Mouse (Mus musculus) forebrain, embryonic 10.5 days (tissue): Measurements from ENCODE around the gene Rcl1. TPM values are rescaled to one million over a fixed set of nuclear protein-coding genes. Genes with fewer than 3 reads are reported as not detected.

ENCODE experiments used
- DNase-seq: peaks from one replicate; pipeline ENCODE4 v3.0.0-alpha.2; 2017; ENCODE audit warnings: low spot score; ENCODE audit errors: extremely low spot score
- H3K27ac ChIP-seq: fragments of 300-500 bp; sonication (generic); 2 replicates; pipeline ENCODE4 v1.5.1; 2016; ENCODE audit warnings: mild to moderate bottlenecking
- H3K27me3 ChIP-seq: fragments of 300-500 bp; sonication (generic); 2 replicates; pipeline ENCODE4 v1.6.1; 2016; ENCODE audit warnings: mild to moderate bottlenecking; ENCODE audit not compliant: poor library complexity, severe bottlenecking
- H3K36me3 ChIP-seq: fragments of 300-500 bp; sonication (generic); replicated peaks from 2 replicates; pipeline ENCODE4 v1.6.1; 2016; ENCODE audit warnings: mild to moderate bottlenecking, moderate library complexity
- H3K4me1 ChIP-seq: fragments of 300-500 bp; sonication (generic); 2 replicates; pipeline ENCODE4 v1.6.1; 2016
- H3K4me3 ChIP-seq: fragments of 300-500 bp; sonication (generic); 2 replicates; pipeline ENCODE4 v1.5.1; 2016; ENCODE audit warnings: mild to moderate bottlenecking, moderate library complexity
- H3K9me3 ChIP-seq: fragments of 300-500 bp; sonication (generic); 2 replicates; pipeline ENCODE4 v1.6.1; 2016; ENCODE audit warnings: mild to moderate bottlenecking, moderate library complexity
- WGBS: fragments of 180-500 bp; shearing (Covaris S2); methylation state at CpG from one replicate; pipeline ENCODE4 v1.1.7; 2016; 5-methylcytosine and 5-hydroxymethylcytosine counted together
- polyA plus RNA-seq: library from polyadenylated mRNA; unstranded; fragments of >200 nt; fragmentation: Nextera tagmentation; extraction: Ambion mirVana; gene quantifications from 2 replicates; pipeline ENCODE4 v1.2.1, GENCODE M21; 2016

Rcl1 gene
- polyA plus RNA-seq, 1 experiment from 2014 or later, result 86.9 TPM

DNA sequence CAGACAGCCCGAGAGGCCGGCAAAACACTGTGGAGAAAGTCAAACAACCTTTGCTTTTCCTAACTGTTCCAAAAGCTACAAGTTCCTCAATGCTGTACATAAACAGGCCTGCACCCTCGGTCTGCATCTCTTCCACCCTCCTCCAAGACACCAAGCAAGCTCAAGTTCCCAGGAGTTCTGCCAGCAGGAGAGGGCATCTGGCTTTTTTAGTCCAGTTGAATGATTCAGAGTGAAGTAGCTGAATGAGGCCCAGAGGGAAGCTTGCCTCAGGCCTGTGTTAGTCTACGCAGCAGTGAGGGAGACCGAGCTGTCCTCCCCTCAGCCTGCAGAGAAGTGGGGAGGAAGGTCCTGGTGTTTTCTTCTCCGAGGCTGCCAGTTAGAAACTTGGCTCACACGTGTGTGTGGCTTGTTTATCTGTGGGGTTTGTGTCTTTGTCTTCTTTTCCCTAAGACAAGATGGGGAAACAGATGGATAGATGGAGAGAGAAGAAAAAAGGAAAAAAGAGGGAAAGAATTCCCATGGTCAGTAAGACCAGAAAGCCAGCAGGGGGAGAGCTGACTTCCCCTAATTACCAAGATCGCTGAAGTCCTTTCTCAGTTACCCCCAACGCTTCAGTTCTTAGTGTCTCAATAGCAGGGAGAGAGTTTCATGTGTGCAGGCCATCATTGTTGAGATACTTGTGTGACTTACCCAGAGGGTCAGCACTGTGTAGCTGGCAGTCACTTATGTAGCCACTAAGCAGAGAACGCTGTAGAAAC, 38.7 kb downstream of the Rcl1 start:
- Histone ChIP-seq H3K4me1 (no peaks in the 10 kb centered on the region), H3K4me3 (no peak overlapping the region), H3K36me3 (peaks cover 72% of the 10 kb centered on the region), H3K27ac (no peak overlapping the region), H3K9me3 (no peaks in the 10 kb centered on the region), H3K27me3 (no peaks in the 10 kb centered on the region)
- 83% methylated on average over 10 of the region's 10 CpGs for WGBS
- DNase-seq, result no peak

DNA sequence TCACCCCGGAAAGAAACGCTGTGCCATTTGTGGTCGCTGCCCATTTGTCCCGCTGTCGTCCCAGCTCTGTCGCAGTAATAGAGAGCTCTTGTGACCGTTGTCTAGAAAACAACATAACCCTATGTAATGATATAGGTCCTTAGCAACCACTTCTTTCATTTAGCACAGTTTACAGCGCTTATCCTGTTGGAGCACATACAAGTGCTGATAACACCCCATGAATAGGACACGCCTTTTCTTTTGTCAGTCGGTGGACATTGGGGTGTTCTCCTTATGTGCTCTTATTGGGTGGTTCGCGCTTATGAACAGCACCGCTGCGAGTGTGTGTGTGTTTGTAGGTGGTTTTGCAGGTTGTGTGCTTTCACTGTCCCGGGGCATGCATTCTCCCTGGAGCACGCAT, 39.8 kb downstream of the Rcl1 start:
- Histone ChIP-seq H3K27me3 (no peaks in the 10 kb centered on the region), H3K4me1 (no peaks in the 10 kb centered on the region), H3K36me3 (peaks cover 73% of the 10 kb centered on the region), H3K4me3 (no peak overlapping the region), H3K9me3 (no peaks in the 10 kb centered on the region), H3K27ac (no peak overlapping the region)
- no peak for DNase-seq
- WGBS, result 97% methylated on average over 16 of the region's 16 CpGs

DNA sequence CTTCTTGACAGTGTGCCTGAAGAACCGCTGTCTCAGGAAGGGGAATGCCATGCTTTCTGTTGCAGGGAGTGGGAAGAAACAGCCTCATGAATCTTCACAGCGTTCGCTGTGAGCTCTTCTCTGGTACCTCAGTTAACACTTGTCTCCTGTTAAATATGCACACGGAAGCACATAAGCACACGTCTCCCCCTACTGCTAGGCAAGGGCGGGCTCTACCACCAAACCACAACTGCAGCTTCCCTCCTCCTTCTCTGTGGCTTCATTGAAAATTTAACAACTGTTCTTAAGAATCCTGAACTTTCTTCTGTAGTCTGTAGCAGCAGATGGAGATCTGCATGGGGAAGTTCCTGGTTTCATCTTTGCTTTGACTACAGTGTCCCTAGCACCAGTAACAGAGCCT, 41.1 kb downstream of the Rcl1 start:
- peaks cover 67% of the 10 kb centered on the region for H3K36me3 ChIP-seq
- no peaks in the 10 kb centered on the region for H3K9me3 ChIP-seq
- DNase-seq, result no peak
- no peak overlapping the region for H3K27ac ChIP-seq
- no peaks in the 10 kb centered on the region for H3K4me1 ChIP-seq
- H3K27me3 ChIP-seq, result no peaks in the 10 kb centered on the region
- H3K4me3 ChIP-seq, result no peak overlapping the region
- 96% methylated on average over 6 of the region's 6 CpGs for WGBS

DNA sequence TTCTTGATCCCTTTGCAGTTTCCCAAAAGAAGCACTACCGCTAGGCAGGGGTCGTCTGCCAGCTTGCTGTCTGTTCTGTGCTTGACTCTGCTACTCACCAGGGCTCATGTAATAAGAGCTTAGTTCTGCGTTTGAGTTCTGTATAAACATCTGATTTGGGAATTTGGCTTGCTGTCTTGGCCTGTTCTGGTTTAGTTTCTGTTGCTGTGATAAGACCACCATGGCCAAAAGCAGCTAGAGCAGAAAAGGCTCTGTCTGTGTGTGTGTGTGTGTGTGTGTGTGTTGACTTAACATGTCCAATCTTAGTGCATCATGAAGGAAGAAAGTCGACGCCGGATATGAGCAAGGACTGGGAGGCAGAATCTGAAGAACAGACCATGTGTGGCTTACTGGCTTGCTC, 44.2 kb downstream of the Rcl1 start:
- Histone ChIP-seq H3K27me3 (no peaks in the 10 kb centered on the region), H3K9me3 (no peaks in the 10 kb centered on the region), H3K36me3 (peaks cover 42% of the 10 kb centered on the region), H3K4me3 (no peak overlapping the region), H3K4me1 (peaks cover 3% of the 10 kb centered on the region; the same call in 1 of the 2 replicates), H3K27ac (no peak overlapping the region)
- no peak for DNase-seq
- 94% methylated on average over 6 of the region's 6 CpGs for WGBS

DNA sequence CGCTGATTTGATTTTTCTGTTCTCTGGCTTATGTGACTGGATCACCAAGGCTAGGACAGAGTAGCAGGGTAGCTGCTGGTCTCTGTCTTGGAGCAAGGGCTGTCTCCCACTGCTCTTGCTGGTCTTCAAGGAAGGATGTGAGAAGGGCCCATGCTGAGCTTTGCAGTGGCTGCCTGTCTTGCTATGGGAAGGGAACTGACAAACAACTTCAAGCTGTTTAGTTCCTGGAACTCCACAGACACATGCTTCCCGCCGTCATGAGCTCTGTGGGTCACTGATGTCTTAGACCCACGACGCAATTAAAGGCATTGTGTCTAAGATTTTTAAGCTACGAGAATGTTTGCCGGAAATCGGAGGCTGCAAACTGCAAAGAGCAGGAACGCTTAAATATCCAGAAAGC, 45.6 kb downstream of the Rcl1 start:
- WGBS, result 88% methylated on average over 9 of the region's 9 CpGs

DNA sequence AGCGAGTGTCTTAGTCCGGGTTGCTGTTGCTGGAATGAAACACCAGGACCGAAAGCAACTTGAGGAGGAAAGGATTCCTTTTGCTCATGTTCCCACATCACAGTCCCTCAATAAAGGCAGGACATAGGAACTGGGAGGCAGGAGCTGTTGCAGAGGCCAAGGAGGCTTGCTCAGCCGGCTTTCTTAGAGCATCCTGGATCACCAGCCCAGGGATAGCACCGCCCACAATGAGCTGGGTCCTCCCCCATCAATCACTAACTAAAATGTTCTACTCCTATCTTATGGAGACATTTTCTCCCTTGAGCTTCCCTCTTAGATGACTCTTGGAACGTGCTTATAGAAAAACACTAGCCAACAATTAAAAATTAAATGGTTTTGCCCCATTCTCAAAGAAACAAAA, 48.4 kb downstream of the Rcl1 start:
- DNase-seq, result no peak
- Histone ChIP-seq H3K4me1 (peaks cover 3% of the 10 kb centered on the region; the same call in 1 of the 2 replicates), H3K36me3 (peaks cover 18% of the 10 kb centered on the region), H3K27ac (no peak overlapping the region), H3K9me3 (no peaks in the 10 kb centered on the region), H3K4me3 (no peak overlapping the region), H3K27me3 (no peaks in the 10 kb centered on the region)
- WGBS, result 77% methylated on average over 6 of the region's 6 CpGs

More for the DNA sequence above, 45.6 kb downstream of the Rcl1 start:
- H3K36me3 ChIP-seq, result peaks cover 42% of the 10 kb centered on the region
- H3K27me3 ChIP-seq, result no peaks in the 10 kb centered on the region
- H3K27ac ChIP-seq, result no peak overlapping the region
- H3K4me3 ChIP-seq, result no peak overlapping the region
- DNase-seq, result no peak
- H3K4me1 ChIP-seq, result peaks cover 3% of the 10 kb centered on the region; the same call in 1 of the 2 replicates
- H3K9me3 ChIP-seq, result no peaks in the 10 kb centered on the region

DNA sequence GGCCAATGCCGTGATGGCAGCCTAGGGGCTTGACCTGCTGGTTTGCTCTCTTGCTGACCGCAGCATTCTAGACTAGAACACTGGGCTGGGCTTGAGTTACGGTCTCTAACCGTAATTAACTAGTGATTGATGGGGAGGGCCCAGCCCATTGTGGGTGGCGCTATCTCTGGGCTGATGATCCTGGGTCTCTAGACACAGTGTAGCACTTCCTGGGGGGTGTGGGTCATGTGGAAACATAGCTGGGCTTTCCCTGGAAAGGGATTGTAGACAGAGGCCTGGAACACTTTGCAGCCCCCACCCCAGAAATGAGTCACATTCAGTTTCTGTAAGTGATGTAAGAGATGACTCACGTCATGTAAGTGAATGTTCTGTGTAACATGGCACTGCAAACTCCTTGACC, 48.9 kb downstream of the Rcl1 start:
- Histone ChIP-seq H3K4me1 (peaks cover 3% of the 10 kb centered on the region; the same call in 1 of the 2 replicates), H3K4me3 (no peak overlapping the region), H3K9me3 (no peaks in the 10 kb centered on the region), H3K27me3 (no peaks in the 10 kb centered on the region), H3K36me3 (peaks cover 13% of the 10 kb centered on the region), H3K27ac (no peak overlapping the region)
- no peak for DNase-seq
- WGBS, result 76% methylated on average over 6 of the region's 6 CpGs

DNA sequence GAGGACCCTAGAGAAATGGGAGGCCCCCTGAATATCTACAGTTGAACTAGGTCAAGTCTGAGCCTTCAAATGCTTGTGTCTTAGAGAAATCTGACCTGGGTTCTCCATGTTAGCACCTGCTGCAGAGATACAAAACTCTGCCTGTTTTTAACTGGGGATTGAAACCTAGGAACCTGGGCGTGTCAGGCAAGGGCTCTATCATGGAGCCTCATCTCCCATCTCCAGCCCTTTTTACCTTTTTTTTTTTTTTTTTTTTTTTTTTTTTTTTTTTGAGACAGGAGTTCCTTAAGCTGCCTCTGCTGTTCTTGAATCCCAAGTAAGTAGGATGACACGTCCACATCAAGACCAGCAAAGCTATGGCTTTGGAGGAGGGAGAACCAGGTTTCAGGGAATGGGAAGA, 50.3 kb downstream of the Rcl1 start:
- 88% methylated on average over 2 of the region's 2 CpGs for WGBS
- no peak overlapping the region for H3K27ac ChIP-seq
- H3K36me3 ChIP-seq, result no peaks in the 10 kb centered on the region; the same call in 1 of the 2 replicates
- no peaks in the 10 kb centered on the region for H3K9me3 ChIP-seq
- DNase-seq, result no peak
- H3K4me3 ChIP-seq, result no peak overlapping the region
- no peaks in the 10 kb centered on the region for H3K27me3 ChIP-seq
- peaks cover 3% of the 10 kb centered on the region; the same call in 1 of the 2 replicates for H3K4me1 ChIP-seq

DNA sequence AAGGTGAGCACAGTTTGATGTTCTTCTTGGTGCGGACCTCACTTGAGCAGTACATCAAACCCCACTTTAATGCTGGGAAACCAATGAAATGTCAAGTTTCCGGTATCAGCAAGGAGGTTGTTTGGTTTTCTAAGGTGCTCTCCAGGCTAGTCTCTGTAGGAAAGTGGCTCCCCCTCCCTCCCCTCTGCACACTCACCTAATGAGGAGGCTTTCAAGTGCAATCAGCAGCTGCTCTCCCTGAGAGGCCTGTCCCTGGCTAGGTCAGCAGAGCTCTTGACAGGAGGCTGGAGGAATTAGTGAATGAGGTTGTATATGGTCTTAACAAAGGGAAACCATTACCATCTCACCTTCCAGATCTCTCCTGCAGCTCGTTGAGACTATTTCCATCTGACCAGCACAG, 54.4 kb downstream of the Rcl1 start:
- H3K4me1 ChIP-seq, result no peaks in the 10 kb centered on the region
- H3K4me3 ChIP-seq, result no peak overlapping the region
- no peaks in the 10 kb centered on the region for H3K27me3 ChIP-seq
- no peaks in the 10 kb centered on the region for H3K36me3 ChIP-seq
- H3K9me3 ChIP-seq, result peaks cover 2% of the 10 kb centered on the region; the same call in 1 of the 2 replicates
- WGBS, result 84% methylated on average over 3 of the region's 3 CpGs
- H3K27ac ChIP-seq, result no peak overlapping the region
- DNase-seq, result no peak

DNA sequence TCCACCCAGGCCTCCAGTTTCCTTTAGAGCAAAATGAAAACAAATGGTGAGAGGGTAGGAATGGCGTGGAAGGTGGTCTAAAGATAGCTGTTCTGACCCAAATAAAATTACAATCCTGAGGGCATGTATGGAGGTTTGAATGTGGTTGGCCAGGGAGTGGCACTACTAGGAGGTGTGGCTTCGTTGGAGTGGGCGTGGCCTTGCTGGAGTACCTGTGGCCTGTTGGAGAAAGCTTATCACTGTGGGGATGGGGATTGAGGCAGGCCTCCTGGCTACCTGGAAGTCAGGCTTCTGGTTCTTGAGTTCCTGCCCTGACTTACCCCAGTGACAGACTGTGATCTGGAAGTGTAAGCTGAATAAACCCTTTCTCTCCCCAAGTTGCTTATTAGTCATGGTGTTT, 55.2 kb downstream of the Rcl1 start:
- no peaks in the 10 kb centered on the region for H3K4me1 ChIP-seq
- H3K9me3 ChIP-seq, result peaks cover 2% of the 10 kb centered on the region; the same call in 1 of the 2 replicates
- H3K36me3 ChIP-seq, result no peaks in the 10 kb centered on the region
- WGBS, result 57% methylated on average over 3 of the region's 3 CpGs
- H3K4me3 ChIP-seq, result no peak overlapping the region
- DNase-seq, result no peak
- H3K27ac ChIP-seq, result no peak overlapping the region
- no peaks in the 10 kb centered on the region for H3K27me3 ChIP-seq

DNA sequence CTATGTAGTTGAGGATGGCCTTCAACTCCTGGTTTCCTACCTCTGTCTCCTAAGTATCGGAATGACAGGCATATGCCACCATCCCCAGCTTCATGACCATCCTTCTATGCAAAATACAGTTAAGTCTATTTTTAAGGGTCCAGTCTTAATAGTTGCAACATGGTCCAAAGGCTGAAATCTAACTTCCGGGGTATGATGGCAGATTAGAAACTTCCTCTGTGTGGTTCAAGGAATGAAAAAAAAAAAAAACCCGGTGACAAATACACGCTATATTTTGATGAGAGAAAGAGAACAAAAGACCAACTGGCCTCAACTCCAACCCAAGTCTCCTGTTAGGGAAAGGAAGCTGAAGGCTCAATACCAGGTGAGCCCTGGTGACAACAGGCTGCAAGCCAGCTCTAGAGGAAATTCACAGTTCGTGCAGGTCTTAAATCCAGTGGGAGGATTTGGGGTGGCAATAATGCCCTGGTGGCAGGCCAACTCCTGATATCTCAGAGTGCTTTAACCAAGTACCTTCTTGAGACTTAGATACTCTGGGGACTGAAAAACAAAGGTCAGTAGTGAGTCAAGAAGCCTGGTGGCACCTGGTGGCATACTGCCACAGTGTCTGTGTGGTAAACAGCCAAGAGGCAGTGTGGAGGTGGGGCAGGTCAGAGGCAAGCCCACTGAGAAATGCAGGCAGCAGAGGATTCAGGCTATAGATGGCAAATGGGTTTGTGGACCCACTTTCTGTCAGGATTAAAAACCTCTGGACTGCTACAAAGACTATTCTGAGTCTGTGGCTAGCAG, 56.7 kb downstream of the Rcl1 start:
- Histone ChIP-seq H3K4me3 (no peak overlapping the region), H3K27me3 (no peaks in the 10 kb centered on the region), H3K9me3 (peaks cover 2% of the 10 kb centered on the region; the same call in 1 of the 2 replicates), H3K36me3 (no peaks in the 10 kb centered on the region), H3K27ac (no peak overlapping the region), H3K4me1 (no peaks in the 10 kb centered on the region)
- 97% methylated on average over 5 of the region's 5 CpGs for WGBS
- no peak for DNase-seq

DNA sequence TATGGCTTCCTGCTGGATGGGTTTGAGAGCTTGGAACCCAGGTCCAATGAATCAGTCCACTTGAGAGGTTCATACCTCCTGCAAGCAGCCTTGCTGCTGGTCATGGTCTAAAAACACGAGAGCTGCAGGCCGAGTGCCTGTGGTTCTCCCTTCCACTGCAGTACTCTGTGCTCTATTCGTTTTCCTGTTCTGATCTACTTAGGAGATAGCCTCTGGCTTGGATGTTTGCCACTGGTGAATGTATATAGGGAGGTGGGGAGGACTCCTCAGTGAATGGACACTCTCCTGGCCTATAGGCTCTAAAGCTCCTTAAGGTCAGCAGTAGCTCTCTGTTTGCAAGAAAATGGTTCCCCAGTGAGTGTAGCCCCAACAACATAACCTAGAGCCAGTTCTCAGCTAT, 57.3 kb downstream of the Rcl1 start:
- Histone ChIP-seq H3K4me1 (no peaks in the 10 kb centered on the region), H3K27me3 (no peaks in the 10 kb centered on the region), H3K4me3 (no peak overlapping the region), H3K9me3 (peaks cover 2% of the 10 kb centered on the region; the same call in 1 of the 2 replicates), H3K27ac (no peak overlapping the region), H3K36me3 (no peaks in the 10 kb centered on the region)
- 86% methylated on average over 3 of the region's 3 CpGs for WGBS
- DNase-seq, result no peak
